Mouse (Mus musculus) retina, adult 2 months (tissue): ENCODE data around the gene Tmem135.

Experiments
- DNase-seq: peaks from one replicate; pipeline ENCODE4 v3.0.0-alpha.2; 2012; ENCODE audit warnings: low read depth, low spot score

Tmem135 gene

DNA sequence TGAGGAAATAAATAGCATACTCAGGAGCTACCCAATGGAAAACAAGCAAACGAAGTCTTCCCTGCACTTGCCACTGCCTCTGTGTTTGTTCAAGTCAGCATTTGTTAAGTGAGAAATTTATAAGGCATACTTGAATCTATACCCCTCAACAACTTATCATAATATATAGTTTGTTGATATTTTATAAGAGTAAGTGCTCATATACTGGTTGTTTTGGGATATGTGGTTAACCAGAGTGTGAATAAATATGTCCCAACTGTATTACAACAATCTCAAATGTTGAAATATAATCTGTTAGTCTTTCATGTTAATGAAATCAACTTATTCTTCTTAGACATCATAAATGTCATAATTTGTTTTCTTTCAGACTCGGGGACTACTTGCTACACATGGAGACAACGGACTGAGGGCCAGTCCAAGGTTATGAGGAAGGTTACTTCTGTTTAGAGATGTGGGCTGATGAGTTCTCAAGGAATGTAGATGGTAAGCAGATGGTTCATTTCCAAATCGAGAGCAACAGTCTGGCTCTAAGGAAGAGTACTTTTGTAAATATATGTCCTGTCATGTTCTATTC is 152.1 kb downstream of the Tmem135 start:
- DNase-seq = no peak

DNA sequence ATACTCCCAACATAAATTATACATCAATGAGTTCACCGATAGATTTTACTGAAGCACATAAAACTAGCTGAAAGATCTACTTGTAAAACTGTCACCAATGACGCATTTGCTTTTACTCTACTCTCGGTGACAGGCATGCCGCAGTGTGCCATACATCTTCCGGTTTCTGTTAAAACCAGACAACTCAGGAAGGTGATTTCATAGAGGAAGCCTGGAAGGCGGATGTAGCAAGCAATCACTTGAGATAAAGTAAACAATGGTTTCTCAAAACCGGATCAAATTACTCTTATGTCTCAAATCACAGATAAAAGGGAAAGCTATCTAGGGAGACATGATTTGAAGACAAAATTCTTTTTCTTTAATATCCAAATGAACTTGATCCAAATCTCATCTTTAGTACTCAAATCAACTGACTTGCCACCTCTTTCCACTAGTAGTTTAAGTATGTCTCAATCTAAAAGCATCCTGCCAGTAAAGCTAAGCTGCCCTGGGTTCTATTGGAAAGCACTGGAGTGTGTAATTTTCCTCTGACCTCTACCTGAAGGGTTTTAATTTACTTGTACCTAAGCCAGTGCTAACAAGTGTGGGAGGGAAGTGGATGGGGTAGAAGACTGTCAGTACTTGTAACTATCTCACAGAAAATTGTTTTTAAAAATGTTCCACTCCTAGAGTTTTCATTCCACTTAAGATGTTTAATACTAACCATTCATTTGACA is 155.7 kb downstream of the Tmem135 start:
- no peak for DNase-seq

DNA sequence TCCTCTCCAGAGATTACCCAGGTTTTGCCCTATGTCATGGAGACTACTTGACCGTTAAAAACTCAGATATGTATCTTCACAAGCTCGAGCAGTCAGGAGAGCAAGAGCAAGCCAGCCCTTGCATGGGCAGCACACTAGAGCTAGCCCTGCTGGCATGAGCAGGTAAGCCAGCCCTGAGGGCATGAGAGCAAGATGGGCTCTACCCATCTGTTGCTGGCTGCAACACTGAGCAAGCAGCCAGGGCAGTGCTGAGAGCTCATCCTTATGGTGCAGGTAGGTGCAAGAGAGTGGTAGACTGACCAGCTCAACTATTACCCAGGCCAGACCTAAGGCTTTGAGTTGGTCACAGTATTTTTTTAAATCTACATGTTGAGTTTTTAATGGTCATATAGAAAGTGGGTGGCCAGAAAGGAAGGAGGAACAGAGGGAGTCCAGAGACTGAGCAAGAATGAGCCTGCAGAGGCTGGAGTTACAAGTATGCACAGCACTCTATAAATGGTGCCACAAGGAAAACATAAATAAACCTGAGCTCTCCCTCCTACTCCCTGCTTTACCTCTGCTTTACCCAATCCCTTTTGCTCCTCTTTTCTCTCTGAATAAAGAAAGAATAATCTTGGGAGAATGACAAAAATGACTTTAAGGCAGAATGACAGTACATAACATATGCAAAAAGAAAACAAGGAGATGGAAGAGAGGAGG is 156.9 kb downstream of the Tmem135 start:
- no peak for DNase-seq

DNA sequence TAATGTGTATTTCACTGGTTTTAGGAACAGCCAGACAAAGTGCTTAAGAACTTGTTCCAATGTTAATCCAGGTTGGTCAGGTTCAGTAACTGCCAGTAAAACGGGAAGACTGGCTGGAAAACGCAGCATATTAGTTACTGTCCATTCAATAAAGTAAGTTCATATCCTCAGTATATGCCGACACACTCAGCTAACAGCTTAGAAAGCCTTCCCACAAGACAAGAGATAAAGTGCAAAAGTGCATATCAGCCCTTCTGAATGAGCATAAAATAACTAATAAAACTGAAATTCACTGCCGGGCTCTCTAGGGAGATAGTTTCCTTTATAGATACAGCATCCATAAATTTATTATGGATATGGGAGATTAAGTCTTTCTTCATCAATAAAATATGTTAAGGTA is 161.5 kb downstream of the Tmem135 start:
- no peak for DNase-seq

DNA sequence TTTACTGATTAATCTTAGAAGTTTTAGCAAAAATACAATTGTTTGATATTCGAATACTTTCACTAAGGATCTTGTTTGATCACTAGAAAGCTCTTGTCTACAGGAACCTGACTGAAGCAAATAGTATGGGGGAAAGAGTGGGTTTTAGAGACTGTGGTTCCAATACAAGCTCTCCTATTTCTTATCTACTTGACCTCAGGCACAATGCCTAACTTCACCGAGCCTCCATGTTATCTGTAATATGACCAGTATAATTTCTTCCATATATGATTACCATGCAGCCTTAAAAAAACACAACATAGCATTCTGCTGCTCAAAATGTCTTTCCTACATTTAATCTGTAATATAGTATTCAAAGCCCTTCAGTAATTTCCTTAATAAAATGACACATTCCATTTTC is 161.9 kb downstream of the Tmem135 start:
- DNase-seq = no peak

DNA sequence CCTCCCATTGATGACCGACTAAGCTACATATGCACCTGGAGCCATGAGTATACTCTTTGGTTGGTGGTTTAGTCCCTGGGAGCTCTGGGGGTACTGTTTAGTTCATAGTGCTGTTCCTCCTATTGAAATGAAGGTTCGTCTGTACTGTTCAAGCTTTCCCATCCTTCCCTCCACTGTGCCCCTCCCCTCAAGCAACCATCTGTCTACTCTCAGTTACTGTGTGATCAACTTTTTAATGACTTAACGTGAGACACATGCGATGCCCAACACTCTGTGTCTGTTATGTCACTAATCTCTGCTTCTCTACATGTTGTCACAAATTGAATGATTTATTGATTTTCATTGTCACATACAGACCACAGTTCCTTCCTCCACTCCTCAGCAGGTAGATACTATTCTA is 164.4 kb downstream of the Tmem135 start:
- DNase-seq = no peak

DNA sequence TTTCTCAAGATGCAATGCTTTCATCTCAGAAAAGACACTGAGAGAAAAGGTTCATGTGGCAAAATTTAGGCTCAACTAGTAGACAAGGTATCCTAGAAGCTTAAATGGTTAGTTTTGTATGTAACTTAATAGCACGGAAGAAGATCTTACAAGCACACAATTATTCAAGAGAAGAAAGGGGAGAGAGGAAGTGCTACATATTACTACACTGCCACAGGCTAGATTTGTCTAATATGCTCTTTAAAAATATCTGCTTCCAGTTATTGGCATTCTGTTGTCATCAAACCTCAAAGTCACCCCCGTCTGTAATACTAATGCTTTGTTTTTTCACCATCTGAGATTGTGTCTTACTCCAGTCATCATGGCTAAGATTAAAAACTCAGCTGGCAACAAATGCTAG is 167.4 kb downstream of the Tmem135 start:
- DNase-seq = no peak

DNA sequence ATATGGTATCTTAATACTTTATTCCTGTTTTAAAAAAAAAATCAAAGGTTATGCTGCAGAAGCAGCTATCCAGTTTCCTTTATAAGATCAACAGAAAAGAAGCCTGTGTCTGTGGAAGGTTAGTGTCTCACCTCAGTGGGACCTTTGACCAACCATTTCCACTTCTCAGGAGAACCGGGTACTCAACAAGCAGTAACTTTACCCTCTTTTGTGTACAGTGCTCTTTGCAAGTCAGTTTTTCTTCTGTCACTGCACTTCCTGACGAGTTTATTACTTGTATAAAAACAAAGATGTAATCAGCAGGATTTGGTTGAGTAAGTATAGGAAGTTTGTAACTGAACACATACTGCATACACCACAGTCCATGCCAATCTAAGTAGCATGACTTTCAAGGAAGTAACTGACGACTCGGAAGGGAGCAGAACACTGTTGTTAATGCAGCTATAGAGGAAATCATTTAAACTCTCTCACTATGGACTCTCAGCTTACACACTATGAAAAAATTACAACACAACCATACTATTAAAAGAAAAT is 168.0 kb downstream of the Tmem135 start:
- no peak for DNase-seq

DNA sequence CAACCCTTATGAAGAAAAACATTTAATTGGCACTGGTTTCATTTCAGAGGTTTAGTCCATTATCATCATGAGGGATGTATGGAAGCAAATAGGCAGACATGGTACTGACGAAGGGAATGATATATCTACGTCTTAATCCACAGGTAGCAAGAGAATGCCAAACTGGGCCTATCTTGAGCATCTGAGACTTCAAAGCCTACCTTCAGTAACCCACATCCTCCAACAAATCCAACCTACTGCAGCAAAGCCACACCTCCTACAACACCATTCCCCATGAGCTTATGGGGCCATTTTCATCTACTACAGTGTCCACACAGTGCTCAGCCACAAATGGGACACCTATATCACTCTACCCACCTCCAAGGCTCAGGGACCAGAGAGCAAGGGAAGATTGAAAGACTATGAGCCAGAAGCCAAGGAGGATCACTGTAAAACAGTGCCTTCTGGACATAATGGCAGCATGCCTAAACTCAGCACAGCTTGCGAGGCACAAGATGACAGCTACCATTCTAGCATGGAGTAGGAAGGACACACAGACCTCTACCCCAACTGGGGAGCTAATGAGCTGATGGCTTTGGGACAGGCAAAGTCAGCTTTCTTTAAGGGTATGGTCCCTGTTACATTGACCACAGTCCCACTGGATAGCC is 171.4 kb downstream of the Tmem135 start:
- no peak for DNase-seq

DNA sequence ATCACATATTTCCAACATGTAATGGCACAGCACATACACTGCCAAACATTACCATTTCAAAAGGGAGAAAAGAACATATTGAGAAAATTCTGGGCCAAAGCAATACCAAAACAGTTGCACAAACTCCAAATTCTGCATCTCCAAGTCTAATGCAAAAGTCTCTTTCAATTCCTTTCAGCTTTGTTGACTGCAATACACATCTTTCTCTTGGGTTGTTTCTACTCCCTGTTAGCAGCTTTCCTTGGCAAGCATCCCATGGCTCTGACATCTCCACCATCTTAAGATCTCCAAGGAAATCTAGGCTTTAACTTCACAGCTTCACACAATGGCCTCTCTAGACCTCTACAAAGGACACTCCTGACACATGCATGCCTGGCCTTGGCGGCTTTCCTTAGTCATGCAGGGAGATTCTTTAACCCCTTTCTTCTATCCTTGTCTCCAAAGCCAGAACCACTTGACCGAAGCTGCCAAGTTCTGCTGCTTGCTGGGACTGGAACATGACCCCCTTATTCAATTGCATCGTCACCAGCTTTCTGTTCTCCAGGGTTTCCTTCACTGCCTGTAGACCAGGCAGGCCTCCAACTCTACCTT is 172.7 kb downstream of the Tmem135 start:
- no peak for DNase-seq

DNA sequence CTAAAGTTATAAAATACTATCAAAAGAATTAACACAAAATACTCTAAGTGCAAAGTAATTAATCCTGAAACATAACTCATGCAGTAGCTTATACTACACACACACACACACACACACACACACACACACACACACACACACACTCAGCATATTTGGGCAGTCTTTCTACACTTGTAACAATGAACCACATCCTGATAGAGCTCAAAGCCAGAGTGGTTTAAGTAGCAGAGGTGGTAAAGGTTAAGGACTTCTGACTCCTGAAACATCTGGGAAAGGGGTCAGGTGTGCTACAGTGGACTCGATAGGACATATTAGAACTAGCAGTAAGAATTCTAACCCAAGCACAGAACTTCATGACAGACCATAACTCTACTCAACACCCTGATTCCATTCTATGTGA is 181.4 kb downstream of the Tmem135 start:
- DNase-seq = no peak

DNA sequence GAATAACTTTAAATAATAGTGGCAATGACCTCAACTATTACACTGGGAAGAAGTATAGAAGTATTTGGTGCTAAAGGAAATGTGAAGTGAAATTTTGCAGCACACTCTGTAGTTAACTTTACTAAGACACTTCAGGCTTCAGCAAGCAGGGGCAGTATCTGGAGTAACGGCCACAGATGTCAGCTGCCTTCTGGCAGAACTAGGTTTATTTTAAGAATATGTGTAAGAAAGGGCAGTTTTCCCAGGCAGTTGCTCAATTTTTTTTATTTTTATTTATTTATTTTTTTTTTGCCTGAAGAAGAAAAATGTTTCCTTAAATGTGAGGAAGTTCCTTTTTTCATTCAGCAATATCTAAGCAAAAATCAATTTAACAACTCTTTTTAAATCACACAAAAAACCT is 187.4 kb downstream of the Tmem135 start:
- DNase-seq = no peak

DNA sequence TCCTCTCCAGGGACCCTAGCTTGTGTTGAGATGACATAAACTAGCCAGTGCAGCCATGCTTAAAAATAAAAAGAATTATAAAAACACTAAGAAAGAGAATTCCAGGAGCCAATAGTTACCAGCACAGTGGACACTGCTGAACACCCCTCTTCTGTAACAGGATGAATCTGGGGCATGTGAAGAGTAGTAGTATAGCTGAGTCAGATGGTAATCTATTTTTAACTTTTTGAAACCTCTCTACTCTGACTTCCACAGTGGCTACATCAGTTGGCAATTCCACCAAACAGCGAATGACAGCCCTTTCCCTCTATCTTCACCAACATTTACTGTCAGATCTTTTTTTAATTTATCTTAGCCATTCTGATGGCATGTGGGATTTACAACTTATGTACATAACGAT is 187.9 kb downstream of the Tmem135 start:
- no peak for DNase-seq

DNA sequence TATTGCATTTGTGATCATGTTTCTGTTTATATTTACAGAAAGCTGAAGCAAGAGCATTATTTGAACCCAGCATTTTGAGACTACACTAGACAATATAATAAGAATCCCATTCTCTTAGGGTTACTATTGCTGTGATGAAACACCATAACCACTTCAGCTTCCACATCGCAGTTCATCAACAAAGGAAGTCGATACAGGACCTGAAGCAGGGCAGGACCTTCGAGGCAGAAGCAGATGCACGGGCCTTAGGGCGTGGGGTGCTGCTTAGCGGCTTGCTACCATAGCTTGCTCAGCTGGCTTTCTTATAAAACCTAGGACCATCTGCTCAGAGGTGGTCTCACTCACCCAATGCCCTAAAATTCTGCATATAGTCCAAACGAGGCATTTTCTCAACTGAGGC is 188.3 kb downstream of the Tmem135 start:
- DNase-seq = no peak

DNA sequence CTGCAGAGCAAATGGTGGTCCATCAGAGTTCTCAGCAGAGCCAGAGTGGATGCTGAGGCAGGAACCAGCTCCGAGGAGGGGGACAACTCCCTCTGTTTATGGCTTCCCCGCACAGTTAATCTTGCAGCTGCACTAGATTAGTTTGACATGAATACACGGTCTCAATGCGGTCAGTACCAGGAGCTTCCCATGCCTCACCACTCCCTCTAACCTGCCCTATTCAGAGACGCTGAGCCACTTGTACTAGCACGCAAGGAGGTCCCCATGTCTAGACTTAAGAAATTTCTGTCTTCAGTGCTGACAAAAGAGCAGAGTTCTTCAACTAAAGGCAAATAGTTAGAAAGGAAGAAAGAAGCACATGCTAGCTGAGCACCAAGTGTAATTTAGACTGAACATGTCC is 193.5 kb downstream of the Tmem135 start:
- no peak for DNase-seq

DNA sequence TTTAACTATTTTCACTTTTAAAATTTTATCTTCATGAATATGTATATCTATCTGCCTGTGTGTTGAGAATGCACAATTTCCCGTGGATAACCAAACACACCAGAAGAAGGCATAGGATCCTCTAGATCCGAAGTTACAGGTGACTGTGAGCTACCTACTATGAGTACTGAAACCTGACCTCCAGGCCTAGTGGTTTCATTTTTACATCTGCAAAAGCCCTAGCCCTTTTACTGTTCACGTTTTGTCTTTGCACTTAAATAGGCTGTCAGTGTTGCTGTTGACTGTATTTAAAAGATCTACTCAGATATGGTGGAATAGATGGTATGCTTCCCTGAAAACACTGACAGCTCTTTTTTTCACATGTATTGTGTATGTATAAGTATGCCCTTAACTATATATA is 197.9 kb downstream of the Tmem135 start:
- DNase-seq = no peak

DNA sequence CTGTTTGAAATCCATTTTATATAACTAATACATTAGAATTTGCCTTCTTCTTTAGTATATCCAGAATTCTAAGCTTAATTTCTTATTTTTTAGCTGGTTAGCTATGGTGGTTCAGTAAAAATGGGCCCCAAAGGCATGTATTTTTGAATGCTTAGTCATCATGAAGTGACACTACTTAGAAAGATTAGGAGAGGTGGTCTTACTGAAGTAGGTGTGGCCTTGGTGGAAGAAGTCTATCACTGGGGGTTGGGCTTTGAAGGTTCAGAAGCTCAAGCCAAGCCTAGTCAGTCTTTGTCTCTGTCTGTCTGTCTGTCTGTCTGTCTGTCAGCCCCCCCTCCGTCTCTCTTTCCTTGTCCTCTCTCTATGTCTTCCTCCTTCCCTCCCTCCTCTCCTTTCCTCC is 198.6 kb downstream of the Tmem135 start:
- no peak for DNase-seq

DNA sequence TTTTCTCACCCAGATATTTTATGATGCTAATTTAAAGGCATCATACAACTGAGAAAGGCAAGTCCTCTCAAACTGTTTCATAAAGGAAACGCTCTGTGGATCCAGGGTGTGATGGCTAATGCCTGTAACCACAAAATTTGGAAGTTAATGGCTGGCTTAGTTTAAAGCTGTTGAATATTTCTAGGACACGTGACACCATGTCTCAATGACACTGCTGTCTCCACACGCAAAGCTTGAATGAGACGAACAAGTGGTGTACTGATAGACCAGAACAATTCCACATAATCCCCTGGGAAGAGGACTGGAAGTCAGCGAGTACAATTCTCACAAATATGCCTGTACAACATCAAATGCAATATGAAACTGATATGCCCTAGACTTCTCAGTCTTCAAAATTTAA is 200.9 kb downstream of the Tmem135 start:
- no peak for DNase-seq

DNA sequence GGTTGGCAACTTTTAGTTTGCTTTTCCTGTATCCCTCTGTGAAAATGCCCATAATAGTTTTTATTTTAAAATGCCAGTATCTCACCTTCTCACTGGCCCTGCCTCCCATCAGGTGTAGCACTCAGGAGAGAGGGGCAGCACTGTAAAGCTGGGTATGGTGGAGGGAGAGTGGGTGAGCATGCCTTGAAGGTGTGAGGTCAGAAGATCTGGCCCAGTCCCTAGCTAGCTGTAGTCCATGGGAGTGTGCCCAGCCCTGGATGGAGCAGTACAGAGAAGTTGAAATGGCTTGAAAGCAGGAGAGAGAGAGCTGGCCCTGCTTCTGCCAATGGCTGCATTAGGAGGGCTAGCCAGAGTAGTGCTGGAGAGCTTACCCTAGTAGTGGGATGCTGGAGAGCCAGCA is 202.1 kb downstream of the Tmem135 start:
- DNase-seq = no peak

DNA sequence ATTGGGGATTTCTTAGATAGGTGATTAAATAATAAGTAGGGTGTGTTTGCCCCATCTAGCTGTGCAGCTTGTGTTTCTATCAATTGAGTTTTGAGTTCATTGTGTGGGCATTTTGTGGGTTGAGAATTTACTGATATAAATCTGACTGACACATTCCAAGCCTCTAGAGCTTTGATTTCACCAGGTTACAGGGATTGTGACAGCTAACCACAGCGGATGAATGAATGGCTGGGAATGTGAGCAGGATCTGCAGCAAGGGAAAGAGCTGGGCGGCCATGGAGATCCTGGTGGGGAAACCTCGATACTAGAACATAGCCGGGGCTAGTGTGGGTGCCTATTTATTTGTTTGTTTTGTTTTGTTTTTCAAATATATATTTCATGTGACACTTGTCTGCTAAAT is 205.5 kb downstream of the Tmem135 start:
- no peak for DNase-seq

DNA sequence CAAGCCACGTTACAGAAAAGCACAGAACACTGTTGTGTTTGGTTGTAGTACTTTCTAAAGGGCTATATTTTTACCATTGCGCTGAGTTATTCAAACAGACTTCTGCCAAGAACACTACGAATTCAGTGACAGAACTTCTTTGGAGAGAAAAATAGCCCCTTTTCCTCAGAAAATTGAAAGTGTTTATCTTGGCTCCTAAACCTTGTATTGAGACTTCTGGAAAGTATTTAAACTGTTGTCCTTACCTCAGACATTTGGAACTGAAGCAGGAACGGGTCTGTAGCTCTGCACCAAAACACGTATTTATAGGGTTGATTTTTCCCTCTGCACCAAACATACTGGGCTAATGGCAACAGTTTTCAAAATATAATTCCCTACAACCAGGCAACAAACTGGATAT is 210.6 kb downstream of the Tmem135 start:
- no peak for DNase-seq

DNA sequence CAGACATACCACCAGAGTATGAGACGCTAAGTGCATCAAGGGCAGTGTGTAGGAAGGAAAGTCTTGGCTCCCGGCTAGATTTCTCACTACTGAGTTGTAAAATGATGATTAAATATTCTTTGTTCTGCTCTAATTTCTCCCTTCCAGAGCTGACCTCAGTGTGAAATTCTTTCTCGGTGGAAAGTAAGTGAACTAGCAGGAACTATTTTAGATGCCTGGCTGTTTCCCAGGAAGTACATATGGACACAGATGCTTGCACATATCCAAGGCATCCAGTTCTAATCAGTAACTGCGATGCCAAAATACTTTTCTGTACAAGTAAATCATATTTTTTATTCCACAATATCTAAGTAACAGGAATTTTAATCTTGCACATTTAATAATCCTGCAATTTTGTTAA is 220.1 kb downstream of the Tmem135 start:
- no peak for DNase-seq
